Mouse (Mus musculus) layer of hippocampus, adult 18-20 months (tissue): ENCODE results near the gene Gm14409. TPM values are rescaled to one million over a fixed set of nuclear protein-coding genes. Genes with fewer than 3 reads are reported as not detected.
"Not testable (repeated sequence)": the region's sequence is repeated elsewhere in the genome, so short reads cannot be mapped to it uniquely, and the experiment has no call there.

ENCODE experiments used
- DNase-seq, 2 experiments: peaks; one replicate each; pipeline ENCODE4 v3.0.0; 2022; ENCODE audit warnings: low spot score in 2 of 2
- long read RNA-seq: library from polyadenylated mRNA; stranded (forward); transcript quantifications from one replicate; pipeline ENCODE4 v2.0.0, GENCODE M21; 2021
- total RNA-seq, 2 experiments: library from RNA; stranded (reverse); gene quantifications; 2 replicates each; pipeline ENCODE4 v1.2.3; 2021

Gm14409 gene
- 1 to 10 TPM; 2.0 to 3.3 TPM for total RNA-seq
- long read RNA-seq = 0 reads

DNA sequence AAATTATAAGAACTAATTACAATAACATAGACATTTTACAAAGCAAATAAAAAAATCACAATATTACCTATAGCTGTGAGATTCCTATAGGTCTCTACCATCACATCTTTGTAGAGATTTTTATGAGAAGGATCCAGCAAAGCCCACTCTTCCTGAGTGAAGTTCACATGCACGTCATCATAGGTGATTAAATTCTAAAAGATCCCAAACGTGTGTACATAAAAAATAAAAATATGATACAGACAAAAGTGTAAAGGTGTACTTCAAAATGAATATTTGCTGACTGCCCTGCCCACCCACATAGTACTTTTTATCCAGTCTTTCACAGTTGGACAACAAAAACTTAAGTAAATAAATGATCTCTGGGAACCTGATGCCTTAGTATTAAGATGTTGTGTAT, at the start of gene Gm14409:
Gene Gm14409 (minus strand): TSS at position 101 of the 400 bp plus-strand sequence.
- DNase-seq = not testable (repeated sequence)

DNA sequence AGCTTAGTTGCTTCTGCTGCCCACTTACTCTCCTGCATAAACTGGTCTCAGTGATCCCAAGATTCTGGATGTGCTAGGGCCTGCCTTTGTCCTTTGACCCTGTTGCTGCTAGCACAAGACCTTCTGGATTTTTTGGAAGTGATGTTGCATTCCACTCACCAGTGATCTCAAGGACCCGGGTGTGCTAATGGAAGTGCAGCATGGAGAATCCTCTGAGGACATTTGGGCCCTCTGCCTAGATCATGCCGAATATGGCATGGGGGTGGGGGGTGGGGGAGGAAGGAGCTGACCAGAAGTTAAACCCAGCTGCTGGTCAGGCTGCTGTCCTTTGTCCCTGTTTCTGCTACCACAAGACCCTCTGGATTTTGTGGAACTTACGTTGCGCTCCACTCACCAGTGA, 42.8 kb upstream of the Gm14409 start:
- DNase-seq = not testable (repeated sequence)

DNA sequence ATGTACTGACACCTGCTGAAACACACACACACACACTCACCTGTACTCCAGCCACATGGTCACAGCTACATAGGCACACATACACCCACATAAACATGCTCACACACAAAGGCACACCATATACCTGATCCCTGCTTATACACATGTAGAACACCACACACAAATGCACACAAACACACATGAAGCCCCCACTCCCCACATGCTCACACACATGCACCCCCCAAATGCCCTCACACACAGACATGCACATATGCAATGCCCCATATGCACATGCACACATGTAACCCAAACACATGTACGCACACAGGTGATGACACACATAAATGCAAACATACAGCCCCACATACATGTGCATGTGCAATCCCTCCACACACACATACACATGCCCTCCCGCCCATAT, 38.1 kb upstream of the Gm14409 start:
- not testable (repeated sequence) for DNase-seq

- DNase-seq = not testable (repeated sequence)
Observed at GRCm38 (mm10) chr2:177283701-177284100, 16.9 kb upstream of the Gm14409 start.

GRCm38 (mm10) chr2:177277754-177278153, 10.9 kb upstream of the Gm14409 start:
- DNase-seq = not testable (repeated sequence)

DNA sequence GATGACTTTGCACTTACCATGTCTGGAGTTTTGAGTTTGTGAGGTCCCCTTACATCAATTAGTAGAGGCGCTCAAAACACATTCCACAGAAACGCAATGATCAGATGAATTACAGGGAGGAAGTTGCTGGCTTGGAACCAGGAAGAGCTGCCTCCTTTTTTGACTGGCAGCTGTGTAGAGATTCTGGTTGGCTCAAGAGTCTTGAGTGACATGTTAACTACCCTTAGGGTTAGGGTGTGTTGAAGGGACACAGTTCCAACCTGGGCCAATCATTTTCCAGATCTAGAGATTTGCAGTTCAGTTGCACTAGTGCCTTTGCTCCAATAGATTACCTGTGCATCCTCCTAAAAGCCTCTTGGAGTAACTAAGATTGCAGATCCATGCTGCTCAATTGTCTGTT, 5.4 kb upstream of the Gm14409 start:
- not testable (repeated sequence) for DNase-seq

DNA sequence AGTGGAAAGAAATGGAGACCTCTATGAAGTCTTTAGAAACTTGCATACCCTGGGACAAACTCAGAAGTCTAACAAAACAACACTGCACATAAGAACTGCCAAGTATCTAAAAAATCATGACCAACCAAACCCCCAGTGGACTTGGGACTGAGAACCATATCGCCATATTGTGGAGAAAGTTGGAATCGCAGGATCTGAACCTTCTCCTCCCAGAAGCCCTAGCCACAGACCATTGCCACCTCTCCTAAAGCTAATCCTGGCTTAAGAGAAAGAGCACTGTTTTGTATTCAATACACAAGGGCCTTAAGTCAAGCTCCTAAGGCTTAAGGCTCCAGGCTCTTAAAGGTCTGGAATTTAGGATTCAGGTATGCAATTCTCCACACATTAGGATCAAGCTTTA, 19.4 kb downstream of the Gm14409 start:
- DNase-seq = not testable (repeated sequence)

DNA sequence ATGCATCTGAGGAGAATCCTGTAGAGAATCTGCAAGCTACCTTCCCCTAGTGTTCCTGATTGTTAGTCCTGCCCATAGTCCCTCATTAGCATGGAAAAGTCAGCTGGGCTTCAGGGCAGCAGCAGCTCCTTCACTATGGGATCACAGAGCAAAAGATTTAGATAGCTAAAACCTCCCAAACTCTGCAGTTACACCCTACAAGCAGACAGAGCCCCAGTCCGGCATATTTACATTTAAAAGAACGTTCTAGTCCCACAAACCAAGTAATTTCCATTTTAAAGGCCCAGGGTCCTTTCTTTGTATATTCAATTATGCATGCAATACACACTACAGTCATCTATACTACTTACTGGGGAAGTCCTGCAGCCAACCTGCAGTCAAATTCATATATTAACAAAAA, 36.4 kb downstream of the Gm14409 start:
- DNase-seq = not testable (repeated sequence)

Other genes starting within 250 kb of the Gm14409 start
- 1 to 10 TPM; 1.4 to 1.9 TPM for gene Gm14401, start 192.7 kb downstream of the Gm14409 start, total RNA-seq
- gene Gm14410, start 60.6 kb downstream of the Gm14409 start, total RNA-seq = 10 to 100 TPM; 45.8 to 50.8 TPM
- gene Gm14412, start 57.3 kb upstream of the Gm14409 start, total RNA-seq = 1 to 10 TPM; 4.4 to 5.8 TPM
- 10 to 100 TPM; 34.9 to 42.3 TPM for gene Gm14418, start 131.3 kb upstream of the Gm14409 start, total RNA-seq
- gene Zfp970, start 197.7 kb upstream of the Gm14409 start, total RNA-seq = 10 to 100 TPM; 52.8 to 55.0 TPM
- 10 to 100 TPM; 48.2 to 58.3 TPM for gene Gm14403, start 231.2 kb upstream of the Gm14409 start, total RNA-seq